Mouse (Mus musculus): Measurements from ENCODE around the gene Zfp53.

Gene Zfp53

DNA sequence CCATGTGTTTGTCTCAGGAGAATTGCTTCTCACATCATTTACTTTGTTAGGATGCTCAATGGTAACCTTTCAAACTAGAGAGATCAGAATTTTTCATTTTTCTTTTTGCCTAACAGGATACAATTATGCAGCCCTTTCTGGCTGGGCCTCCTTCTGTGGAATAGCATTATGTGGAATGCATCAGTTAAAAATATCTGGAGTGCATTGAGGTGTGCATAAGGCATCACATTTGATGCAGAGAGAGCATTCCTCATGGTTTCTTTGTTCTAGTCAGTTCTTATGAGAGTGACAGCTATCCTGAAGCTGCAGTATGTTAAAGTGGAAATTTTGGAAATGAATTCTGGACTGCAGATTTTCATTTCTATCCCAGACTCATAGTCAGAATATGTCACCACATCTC is 37.5 kb downstream of the Zfp53 start:
- no peak for DNase-seq (ENCODE audit: low spot score)

DNA sequence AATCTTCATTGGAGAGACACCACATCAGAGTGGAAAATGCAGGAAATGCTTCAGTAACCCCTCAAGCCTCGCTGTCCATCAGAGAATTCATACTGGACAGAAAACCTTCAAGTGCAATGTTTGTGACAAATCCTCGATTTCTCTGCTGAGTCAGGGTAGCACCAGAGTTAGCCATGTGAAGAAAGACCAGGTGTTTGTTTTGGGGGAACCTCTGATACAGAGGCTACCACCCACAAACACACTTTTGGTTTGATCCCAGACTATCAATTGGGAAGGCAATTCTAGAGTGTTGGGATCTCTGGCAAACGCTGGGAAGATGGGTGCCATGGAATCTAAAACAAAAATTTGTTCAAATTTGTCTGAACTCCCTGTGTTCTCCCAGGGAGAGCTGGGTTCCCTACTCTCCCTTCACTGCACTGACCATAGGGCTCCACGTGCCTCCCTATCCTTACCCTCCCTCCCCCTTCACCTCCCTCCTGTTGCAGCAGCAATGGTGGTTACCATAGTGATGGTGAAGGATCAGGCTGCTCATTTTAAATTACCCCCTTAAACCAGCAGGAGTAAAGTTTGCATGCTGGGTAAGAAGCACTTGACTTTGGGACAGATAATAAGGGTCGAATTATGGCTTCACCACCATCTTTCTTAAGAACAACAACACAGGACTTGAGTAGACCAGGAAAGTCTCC is 42.0 kb downstream of the Zfp53 start:
- DNase-seq (ENCODE audit: low spot score), result no peak

- DNase-seq (ENCODE audit: low spot score), result no peak
These were observed 42.8 kb downstream of the Zfp53 start for GRCm38 (mm10) chr17:21531621-21532020.

GRCm38 (mm10) chr17:21532101-21532951 is 43.5 kb downstream of the Zfp53 start:
- DNase-seq (ENCODE audit: low spot score), result peak; percentile 73

DNA sequence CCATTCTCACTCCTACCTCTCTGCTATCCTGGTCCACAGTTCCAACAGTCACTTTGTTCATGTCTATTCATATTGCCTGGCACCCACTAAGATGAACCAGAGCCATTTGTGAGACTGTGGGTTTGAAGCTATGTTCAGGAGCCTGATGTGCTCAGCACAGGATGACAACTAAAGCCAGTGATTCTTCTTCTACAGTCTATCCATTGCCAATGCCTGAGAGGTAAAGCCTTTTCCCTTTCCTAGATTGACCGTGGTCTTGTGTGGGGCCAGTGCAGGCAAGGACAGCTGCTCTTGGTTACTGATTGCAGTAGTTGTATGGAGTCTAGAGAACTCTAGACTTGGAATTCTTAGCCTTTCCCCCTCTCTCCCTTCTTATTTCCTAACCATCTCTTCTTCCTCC is 45.2 kb downstream of the Zfp53 start:
- no peak for DNase-seq (ENCODE audit: low spot score)

DNA sequence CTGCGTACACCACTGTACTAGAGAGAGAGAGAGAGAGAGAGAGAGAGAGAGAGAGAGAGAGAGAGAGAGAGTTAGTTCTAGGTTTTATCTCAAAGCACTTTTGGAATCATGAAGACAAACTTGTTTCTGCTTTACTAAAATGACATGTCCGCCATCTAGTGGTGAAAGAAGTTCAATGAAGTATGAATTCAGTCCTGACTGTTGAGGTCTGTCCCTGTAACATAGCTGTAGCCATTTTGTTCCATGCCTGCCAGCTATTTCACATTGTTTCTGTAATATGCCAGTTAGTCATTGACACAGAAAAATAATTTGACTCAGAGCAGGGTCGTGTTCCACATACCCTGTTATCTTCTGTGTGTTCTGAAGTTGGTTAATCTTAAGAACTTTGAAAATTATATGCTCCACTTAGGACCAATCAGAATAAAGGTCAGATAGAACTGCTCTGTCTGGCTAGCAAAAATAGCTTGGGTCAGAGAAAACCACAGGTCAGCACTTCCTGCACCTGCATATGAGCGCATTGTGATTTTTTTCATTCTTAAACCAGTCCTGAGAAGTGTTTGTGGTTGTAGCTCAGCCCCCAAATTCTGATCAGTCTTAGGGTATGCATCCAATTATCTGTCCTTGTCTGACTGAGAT is 45.8 kb downstream of the Zfp53 start:
- peak; percentile 91 for DNase-seq (ENCODE audit: low spot score)

GRCm38 (mm10) chr17:21535096-21536001 is 46.6 kb downstream of the Zfp53 start, which contains the start of gene Zfp52:
Gene Zfp52 (plus strand): TSS chr17:21535539.
- peak; percentile 58 for DNase-seq (ENCODE audit: low spot score)

DNA sequence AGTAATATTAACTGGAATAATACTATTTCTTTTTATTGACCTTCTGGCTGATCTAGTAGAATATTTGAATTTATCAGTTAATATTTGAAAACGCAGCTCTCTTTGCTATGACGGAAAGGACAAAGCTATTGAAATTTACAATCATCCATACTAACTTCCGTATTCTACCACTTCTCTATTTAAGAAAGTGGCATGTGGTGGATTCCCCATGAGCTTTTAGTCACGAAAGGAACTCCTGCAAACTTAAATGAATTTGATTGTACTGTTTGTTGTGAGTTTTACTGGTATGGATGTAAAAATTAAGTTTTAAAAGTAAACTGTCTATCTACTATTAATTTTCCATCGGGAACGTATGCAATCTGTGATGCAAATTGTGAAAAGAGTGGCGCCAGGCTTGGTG is 47.3 kb downstream of the Zfp53 start:
- no peak for DNase-seq (ENCODE audit: low spot score)

GRCm38 (mm10) chr17:21536676-21537075 is 47.9 kb downstream of the Zfp53 start:
- DNase-seq (ENCODE audit: low spot score), result no peak

GRCm38 (mm10) chr17:21557831-21558230 is 69.0 kb downstream of the Zfp53 start:
- peak; percentile 59 for DNase-seq (ENCODE audit: low spot score)

All from MN1 (cell line).